Mouse (Mus musculus): ENCODE data around the gene Pbx1. TPM values are rescaled to one million over a fixed set of nuclear protein-coding genes. Genes with fewer than 3 reads are reported as not detected.

Pbx1 gene
- total RNA-seq, 2 experiments from 2014 or later, result 284 to 303 TPM

DNA sequence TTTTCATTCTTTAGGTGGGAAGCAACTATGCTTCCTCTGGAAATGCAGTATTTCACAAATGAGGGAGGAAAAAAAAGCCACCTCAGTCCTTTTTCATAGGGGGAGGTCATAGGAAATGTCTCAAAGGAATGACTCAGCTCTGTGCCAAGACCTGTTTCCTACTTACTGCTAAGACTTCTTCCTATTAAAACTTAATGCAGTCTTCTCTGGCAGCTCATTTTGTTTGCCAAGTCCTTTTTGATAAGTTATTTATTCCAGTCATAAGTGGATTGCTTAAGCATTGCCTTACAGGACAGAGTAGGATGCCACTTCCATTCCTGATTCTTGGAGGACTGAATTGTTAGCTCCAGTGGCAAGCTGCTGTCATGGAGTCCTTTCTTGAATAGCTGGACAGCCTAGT, 41.3 kb downstream of the Pbx1 start:
- intact Hi-C loops (cut with DNase I), result no loop called here
- DNase-seq, result no peak

GRCm38 (mm10) chr1:168386159-168386558, 45.9 kb downstream of the Pbx1 start:
- intact Hi-C loops (cut with DNase I), result no loop called here
- DNase-seq, result no peak

DNA sequence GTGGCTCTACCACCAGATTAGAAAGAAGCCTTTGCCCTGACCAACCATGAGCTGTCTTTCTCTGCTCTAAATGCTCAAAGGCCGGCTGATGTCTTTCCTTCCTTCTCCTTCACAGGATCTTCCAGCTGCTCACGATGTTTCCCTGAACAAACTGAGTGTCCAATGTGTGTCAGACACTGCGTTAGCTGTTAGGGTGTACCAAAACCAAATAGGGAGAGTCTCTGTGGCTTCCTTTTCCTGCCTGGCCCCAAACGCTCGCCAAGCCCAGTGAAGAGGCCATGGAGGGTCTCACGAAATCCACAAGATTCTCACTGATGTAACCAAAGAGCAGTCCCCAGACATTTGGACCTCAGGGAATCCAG, 47.5 kb downstream of the Pbx1 start:
- DNase-seq, result no peak
- intact Hi-C loops (cut with DNase I), result no loop called here

DNA sequence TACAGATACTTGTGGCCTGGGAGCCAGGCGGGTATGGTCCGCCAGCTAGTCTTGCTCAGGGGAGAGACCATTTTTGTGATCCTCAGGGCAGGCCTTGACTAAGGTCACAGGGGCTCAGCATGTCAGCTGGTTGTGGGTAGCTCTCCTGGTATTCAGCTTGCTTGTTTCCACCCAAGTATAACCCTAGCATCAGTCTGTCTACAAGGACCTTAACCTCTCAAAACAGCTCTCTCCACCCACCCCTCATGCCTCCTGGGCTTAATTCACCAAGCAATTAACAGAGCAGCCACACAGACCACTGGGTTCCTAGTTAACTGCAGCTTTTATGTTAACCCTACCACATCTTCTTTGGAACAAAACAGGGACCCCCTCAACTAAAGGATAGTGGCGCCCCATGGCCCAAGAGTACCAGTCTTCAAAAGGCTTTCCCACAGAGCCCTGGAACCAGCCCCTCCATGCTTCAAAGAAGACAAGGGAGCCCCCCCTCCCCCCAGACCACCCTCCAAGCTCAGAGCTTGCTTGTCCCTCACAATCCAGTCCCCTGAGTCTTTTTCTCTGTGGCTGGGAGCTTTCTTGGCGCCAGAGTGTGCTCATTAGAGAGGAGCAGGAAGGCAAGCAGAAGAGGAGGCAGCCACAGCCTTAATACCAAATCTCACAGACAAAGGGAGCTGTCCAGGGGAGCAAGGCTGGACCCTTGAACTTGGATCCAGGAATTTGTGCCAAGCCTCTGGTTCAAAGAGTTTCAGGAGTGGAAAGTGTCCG, 48.1 kb downstream of the Pbx1 start:
- intact Hi-C loops (cut with DNase I), result no loop called here
- peak; percentile 35 for DNase-seq

DNA sequence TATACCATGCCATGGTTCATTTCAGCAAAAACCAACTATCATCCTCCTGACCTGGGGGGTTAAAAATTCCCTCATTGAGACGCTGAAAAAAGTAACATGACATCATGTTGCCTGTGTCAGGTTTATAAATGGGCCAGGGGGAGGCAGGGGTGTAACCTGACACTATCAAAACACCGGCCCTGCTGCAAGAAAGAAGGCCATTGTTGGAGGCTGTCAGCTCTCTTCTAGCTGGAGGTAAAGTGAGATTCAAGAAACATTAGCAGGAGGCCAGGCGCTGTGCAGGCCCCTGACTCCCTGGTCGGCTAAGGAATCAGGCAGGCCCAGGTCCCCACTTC, 49.3 kb downstream of the Pbx1 start:
- no peak for DNase-seq
- intact Hi-C loops (cut with DNase I), result no loop called here

GRCm38 (mm10) chr1:168382106-168382822, 49.8 kb downstream of the Pbx1 start:
- DNase-seq, result no peak
- intact Hi-C loops (cut with DNase I), result no loop called here

DNA sequence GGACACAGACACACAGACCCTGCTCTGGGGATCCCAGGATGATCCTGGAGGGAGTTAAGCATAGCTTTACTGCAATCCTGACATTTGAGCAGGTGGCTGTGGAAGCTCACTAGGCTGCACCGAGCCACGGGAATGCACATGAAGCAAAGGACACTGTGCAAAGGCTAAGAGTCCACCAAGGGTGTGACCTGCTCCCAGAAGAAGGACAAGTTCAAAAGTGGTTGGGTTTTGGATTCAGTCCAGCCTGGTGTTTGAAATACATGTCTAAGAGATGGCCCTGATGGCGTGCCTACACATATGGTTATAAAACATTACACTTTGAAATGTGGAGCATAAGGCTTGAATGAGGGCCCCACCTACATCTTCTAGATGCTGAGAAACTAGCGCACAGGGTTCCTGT, 50.6 kb downstream of the Pbx1 start:
- DNase-seq, result no peak
- intact Hi-C loops (cut with DNase I), result no loop called here

DNA sequence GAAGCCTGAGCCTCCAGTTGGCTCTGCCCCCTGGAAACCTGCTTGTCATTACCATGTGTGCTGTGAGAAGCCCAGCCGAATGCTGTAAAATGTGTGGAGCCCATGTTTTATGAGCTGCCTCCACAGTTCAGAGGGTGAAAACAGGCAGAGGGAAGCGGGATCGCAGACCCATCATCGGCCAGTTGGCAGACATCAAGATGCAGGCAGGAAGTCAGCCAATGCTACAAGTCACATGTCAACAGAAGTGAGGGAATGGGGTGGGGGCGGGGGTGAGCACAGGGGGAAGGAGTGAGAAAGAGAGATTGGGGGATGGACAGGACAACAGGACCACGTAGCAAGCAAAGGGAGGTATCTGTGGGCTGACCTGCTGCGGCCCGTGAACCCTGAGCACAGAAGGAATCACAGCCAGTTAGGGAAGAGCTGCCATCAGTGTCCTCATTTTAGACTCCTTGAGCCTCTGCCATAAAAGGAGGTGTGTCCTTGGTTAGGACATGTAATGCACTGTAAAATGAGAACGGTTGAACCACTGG, 51.8 kb downstream of the Pbx1 start:
- DNase-seq, result peak; percentile 68
- intact Hi-C loops (cut with DNase I), result no loop called here

DNA sequence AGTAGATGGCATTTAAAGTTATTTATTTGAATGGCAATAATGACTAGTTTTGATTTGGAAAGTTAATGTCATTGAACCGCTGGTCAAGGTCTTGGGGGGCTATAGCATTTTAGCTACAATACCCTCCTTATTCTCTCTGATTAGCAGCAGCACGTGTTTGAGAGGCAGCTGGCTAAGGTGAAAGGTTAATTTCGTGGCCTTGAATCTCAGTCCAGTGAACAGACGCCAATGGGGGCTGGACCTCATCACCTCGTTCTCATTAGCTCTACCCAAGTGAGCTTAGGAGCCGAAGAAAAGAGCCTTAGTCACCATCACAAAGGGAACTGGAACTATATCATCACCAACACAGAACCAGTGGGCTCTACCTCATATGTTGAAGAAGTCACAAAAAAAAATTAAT, 54.4 kb downstream of the Pbx1 start:
- intact Hi-C loops (cut with DNase I), result no loop called here
- DNase-seq, result no peak

- no peak for DNase-seq
- intact Hi-C loops (cut with DNase I), result no loop called here
These were observed 55.7 kb downstream of the Pbx1 start for GRCm38 (mm10) chr1:168376330-168376729.

- peak; percentile 47 for DNase-seq
- intact Hi-C loops (cut with DNase I), result no loop called here
These were observed 57.0 kb downstream of the Pbx1 start for GRCm38 (mm10) chr1:168374953-168375600.

DNA sequence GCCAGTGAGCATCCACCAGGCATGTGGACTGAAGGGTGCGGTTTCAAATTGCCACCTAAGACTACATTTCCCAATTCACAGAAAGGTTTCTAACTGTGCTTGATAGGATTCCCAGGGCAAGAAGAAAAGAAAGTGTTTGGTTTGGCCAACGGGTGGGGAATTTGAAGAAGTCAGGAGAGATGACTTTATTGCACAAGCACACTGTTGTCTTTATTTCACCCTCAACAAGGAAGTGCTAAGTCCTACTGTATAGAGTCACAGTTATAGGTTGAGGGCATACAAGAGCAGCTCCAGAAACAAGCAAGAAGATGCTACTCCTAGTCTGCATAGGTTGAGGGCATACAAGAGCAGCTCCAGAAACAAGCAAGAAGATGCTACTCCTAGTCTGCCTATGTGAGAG, 60.0 kb downstream of the Pbx1 start:
- intact Hi-C loops (cut with DNase I), result no loop called here
- DNase-seq, result no peak

DNA sequence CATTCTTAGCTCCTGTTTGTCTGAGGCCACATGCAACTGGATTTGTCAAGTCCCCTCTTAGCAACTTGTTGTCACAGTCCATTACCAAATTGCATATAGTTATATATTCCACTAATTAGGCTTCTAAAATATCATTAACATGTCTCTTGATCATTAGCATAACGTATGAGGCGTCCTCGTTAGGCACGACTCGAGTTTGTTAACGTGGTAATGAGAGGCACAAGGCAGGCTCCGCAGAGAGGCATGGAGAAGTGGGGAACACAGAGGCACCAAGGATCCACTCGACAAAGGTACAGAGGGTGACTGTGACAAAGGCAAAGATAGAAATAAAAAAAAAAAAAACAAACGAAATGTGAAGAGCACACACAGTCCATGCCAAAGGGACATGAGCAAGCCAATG, 61.1 kb downstream of the Pbx1 start:
- intact Hi-C loops (cut with DNase I), result no loop called here

DNA sequence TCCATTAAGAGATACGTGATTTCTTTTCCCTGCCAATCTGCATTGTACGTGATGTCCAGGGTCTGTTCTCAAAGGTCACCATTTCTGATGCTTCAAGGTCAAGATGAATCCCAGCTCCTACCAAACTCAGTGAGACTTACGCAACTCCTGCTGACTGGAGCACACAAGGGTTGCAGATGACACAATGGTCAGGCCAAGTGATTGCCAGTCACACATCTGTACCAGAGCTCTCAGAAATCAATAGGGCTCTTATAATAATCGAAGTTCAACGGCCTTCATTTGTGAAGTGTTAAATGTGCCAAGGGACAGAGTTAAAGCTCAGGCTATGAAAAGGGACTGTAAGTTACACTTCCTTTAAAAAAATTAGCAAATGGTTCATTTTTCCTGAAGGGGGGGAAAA, 65.8 kb downstream of the Pbx1 start:
- intact Hi-C loops (cut with DNase I), result no loop called here
- no peak for DNase-seq

More for the DNA sequence above, 61.1 kb downstream of the Pbx1 start:
- DNase-seq, result no peak

DNA sequence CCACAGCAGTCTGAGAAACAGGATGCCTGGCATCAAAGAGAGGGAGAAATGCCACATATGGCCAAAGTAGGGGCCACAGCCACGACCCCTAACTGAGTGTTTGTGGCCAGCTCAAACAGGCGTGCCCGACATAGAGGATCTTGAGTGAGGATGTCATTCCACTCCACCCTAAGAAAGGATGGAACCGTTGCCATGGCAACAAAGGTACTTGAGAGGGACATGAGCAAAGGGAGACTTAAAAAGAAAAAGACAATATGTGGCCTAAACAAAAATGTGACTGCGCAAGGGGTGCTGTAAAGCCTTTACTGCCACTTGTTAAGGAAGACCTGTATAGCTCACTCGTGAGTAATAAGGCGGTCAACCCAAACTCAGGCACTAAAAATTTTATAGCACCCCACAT, 67.7 kb downstream of the Pbx1 start:
- intact Hi-C loops (cut with DNase I), result no loop called here
- no peak for DNase-seq

GRCm38 (mm10) chr1:168363053-168363452, 69.0 kb downstream of the Pbx1 start:
- no peak for DNase-seq
- intact Hi-C loops (cut with DNase I), result no loop called here

DNA sequence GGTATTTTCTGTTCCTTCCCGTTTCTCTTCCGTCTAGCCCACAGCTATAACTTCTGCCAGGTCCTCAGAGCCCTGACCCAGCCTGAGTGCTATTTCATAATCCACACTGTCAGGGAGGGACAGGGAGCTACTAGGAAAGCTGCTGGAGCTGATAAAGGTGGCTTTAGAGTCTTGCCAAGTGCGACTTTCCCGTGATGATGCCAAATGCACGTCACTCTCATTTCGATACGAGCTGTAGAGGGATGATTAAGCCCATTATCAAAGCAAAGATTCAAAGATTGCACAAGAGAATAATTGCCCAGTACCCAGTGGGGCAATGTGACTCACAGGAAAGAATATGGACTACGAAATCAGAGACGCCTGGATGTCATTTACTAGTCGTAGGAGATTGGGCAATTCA, 69.6 kb downstream of the Pbx1 start:
- intact Hi-C loops (cut with DNase I), result no loop called here
- DNase-seq, result no peak

- DNase-seq, result peak; percentile 74
- intact Hi-C loops (cut with DNase I), result no loop called here
These were observed 74.1 kb downstream of the Pbx1 start for GRCm38 (mm10) chr1:168357680-168358611.

GRCm38 (mm10) chr1:168356970-168357441, 75.1 kb downstream of the Pbx1 start:
- intact Hi-C loops (cut with DNase I), result no loop called here
- peak; percentile 59 for DNase-seq

DNA sequence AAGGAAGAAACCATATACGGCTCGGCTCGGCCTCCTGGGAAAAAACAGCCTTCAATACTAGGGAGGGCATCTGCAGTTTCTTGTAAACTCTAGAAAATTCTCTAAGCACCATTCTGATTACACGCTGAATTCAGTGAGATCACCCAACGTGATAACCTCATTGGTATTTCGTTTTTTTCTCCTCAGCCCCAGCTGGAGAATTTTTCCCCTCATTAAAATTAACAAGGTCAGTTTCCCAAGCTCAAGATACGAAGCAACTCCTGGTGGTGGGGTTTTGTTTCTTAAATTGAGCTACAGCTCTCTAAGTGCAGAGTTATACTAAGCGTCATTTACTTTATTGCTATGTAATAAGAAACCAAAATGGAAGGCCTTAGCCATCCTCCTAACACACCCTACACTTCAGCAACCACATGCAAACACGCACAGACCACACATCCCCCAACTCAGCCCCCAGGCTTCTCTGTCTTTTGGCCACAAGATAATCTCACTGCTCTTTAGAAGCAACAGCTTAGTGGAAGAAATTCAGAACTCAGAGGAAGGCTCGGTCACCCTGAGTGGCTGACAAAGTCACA, 76.0 kb downstream of the Pbx1 start:
- no peak for DNase-seq
- intact Hi-C loops (cut with DNase I), result no loop called here
